Mouse (Mus musculus): ENCODE data around the gene Tnrc6b.

The Tnrc6b gene

GRCm38 (mm10) chr15:80736553-80736952 is 25.4 kb downstream of the Tnrc6b start:
- no peak for DNase-seq (ENCODE audit: low spot score in 2 of 2)

GRCm38 (mm10) chr15:80738244-80738643 is 27.1 kb downstream of the Tnrc6b start:
- DNase-seq (ENCODE audit: low spot score in 2 of 2): no peak

- no peak for DNase-seq (ENCODE audit: low spot score in 2 of 2)
Observed at GRCm38 (mm10) chr15:80739972-80740371, 28.9 kb downstream of the Tnrc6b start.

- no peak for DNase-seq (ENCODE audit: low spot score in 2 of 2)
Observed at GRCm38 (mm10) chr15:80741836-80742235, 30.7 kb downstream of the Tnrc6b start.

GRCm38 (mm10) chr15:80742991-80743474 is 31.9 kb downstream of the Tnrc6b start:
- no peak for DNase-seq (ENCODE audit: low spot score in 2 of 2)

- DNase-seq (ENCODE audit: low spot score in 2 of 2): no peak
Observed at GRCm38 (mm10) chr15:80743606-80744005, 32.5 kb downstream of the Tnrc6b start.

GRCm38 (mm10) chr15:80744667-80745422 is 33.7 kb downstream of the Tnrc6b start:
- no peak for DNase-seq (ENCODE audit: low spot score in 2 of 2)

- no peak for DNase-seq (ENCODE audit: low spot score in 2 of 2)
Observed at GRCm38 (mm10) chr15:80748979-80749378, 37.9 kb downstream of the Tnrc6b start.

- DNase-seq (ENCODE audit: low spot score in 2 of 2): no peak
Observed at GRCm38 (mm10) chr15:80753351-80753750, 42.2 kb downstream of the Tnrc6b start.

GRCm38 (mm10) chr15:80754103-80754502 is 43.0 kb downstream of the Tnrc6b start:
- DNase-seq (ENCODE audit: low spot score in 2 of 2): no peak

- no peak for DNase-seq (ENCODE audit: low spot score in 2 of 2)
Observed at GRCm38 (mm10) chr15:80759451-80759850, 48.3 kb downstream of the Tnrc6b start.

GRCm38 (mm10) chr15:80760504-80760903 is 49.4 kb downstream of the Tnrc6b start:
- no peak for DNase-seq (ENCODE audit: low spot score in 2 of 2)

- peak; percentile 81 to 82 for DNase-seq (ENCODE audit: low spot score in 2 of 2)
Observed at GRCm38 (mm10) chr15:80760935-80761334, 49.8 kb downstream of the Tnrc6b start.

- DNase-seq (ENCODE audit: low spot score in 2 of 2): no peak
Observed at GRCm38 (mm10) chr15:80762621-80763020, 51.5 kb downstream of the Tnrc6b start.

GRCm38 (mm10) chr15:80764666-80765065 is 53.6 kb downstream of the Tnrc6b start:
- DNase-seq (ENCODE audit: low spot score in 2 of 2): no peak

GRCm38 (mm10) chr15:80765381-80765780 is 54.3 kb downstream of the Tnrc6b start:
- DNase-seq (ENCODE audit: low spot score in 2 of 2): no peak

- no peak for DNase-seq (ENCODE audit: low spot score in 2 of 2)
Observed at GRCm38 (mm10) chr15:80768216-80768615, 57.1 kb downstream of the Tnrc6b start.

- no peak for DNase-seq (ENCODE audit: low spot score in 2 of 2)
Observed at GRCm38 (mm10) chr15:80771926-80772441, 60.9 kb downstream of the Tnrc6b start.

GRCm38 (mm10) chr15:80774666-80775065 is 63.6 kb downstream of the Tnrc6b start:
- DNase-seq (ENCODE audit: low spot score in 2 of 2): no peak

GRCm38 (mm10) chr15:80779006-80779405 is 67.9 kb downstream of the Tnrc6b start:
- DNase-seq (ENCODE audit: low spot score in 2 of 2): no peak

- no peak for DNase-seq (ENCODE audit: low spot score in 2 of 2)
Observed at GRCm38 (mm10) chr15:80780154-80780751, 69.1 kb downstream of the Tnrc6b start.

- no peak for DNase-seq (ENCODE audit: low spot score in 2 of 2)
Observed at GRCm38 (mm10) chr15:80781218-80781806, 70.2 kb downstream of the Tnrc6b start.

- no peak for DNase-seq (ENCODE audit: low spot score in 2 of 2)
Observed at GRCm38 (mm10) chr15:80784553-80784971, 73.4 kb downstream of the Tnrc6b start.
